Mouse (Mus musculus) lung, postnatal 0 days (tissue): ENCODE measurements around the gene Mpg. TPM values are rescaled to one million over a fixed set of nuclear protein-coding genes. Genes with fewer than 3 reads are reported as not detected.

Experiments used
- ATAC-seq: fragments of 200-750 bp; cut with Nextera tagmentation; 2 replicates; pipeline ENCODE4 v1.8.0; 2017; ENCODE audit warnings: moderate library complexity
- DNase-seq: peaks from one replicate; pipeline ENCODE4 v3.0.0-alpha.2; 2016; ENCODE audit warnings: low spot score
- H3K27ac ChIP-seq: fragments of 300-500 bp; sonication (generic); 2 replicates; pipeline ENCODE4 v1.5.1; 2014; ENCODE audit warnings: antibody characterized with exemption, mild to moderate bottlenecking, low read length, mixed read lengths
- H3K27me3 ChIP-seq: fragments of 300-500 bp; sonication (generic); replicated peaks from 2 replicates; pipeline ENCODE4 v1.6.1; 2014; ENCODE audit warnings: low read length, mixed read lengths; ENCODE audit not compliant: insufficient read depth
- H3K36me3 ChIP-seq: fragments of 300-500 bp; sonication (generic); 2 replicates; pipeline ENCODE4 v1.6.1; 2014; ENCODE audit warnings: low read length, mixed read lengths; ENCODE audit not compliant: insufficient read depth
- H3K4me1 ChIP-seq: fragments of 300-500 bp; sonication (generic); 2 replicates; pipeline ENCODE4 v1.6.1; 2014; ENCODE audit warnings: antibody characterized with exemption, low read depth, low read length, mixed read lengths; ENCODE audit not compliant: insufficient read depth
- H3K4me2 ChIP-seq: fragments of 300-500 bp; sonication (generic); replicated peaks from 2 replicates; pipeline ENCODE4 v1.6.1; 2014; ENCODE audit warnings: low read depth, mild to moderate bottlenecking, low read length, moderate library complexity, mixed read lengths
- H3K4me3 ChIP-seq: fragments of 300-500 bp; sonication (generic); 2 replicates; pipeline ENCODE4 v1.5.1; 2014; ENCODE audit warnings: low read depth, low read length
- H3K9ac ChIP-seq: fragments of 300-500 bp; sonication (generic); replicated peaks from 2 replicates; pipeline ENCODE4 v1.6.1; 2014; ENCODE audit warnings: low read depth, mild to moderate bottlenecking
- H3K9me3 ChIP-seq: fragments of 300-500 bp; sonication (generic); 2 replicates; pipeline ENCODE4 v1.6.1; 2016; ENCODE audit warnings: low read length, mixed read lengths
- CTCF ChIP-seq: IDR thresholded peaks from 2 replicates; pipeline ENCODE4 v1.5.1; 2016; ENCODE audit warnings: antibody characterized with exemption, mild to moderate bottlenecking
- EP300 ChIP-seq: IDR thresholded peaks from 2 replicates; pipeline ENCODE4 v1.6.1; 2016; ENCODE audit warnings: antibody characterized with exemption, mild to moderate bottlenecking, control low read depth
- WGBS: fragments of 180-500 bp; shearing (Covaris S2); extraction: QIAGEN DNeasy Blood & Tissue Kit; methylation state at CpG from one replicate; pipeline ENCODE4 v1.1.7; 2014; 5-methylcytosine and 5-hydroxymethylcytosine counted together
- polyA plus RNA-seq: library from polyadenylated mRNA; unstranded; fragments of >200 nt; fragmentation: Nextera tagmentation; extraction: Ambion mirVana; gene quantifications from 2 replicates; pipeline ENCODE4 v1.2.1, GENCODE M21; 2015

Gene Mpg
- polyA plus RNA-seq, 1 experiment from 2014 or later: 22.9 TPM

GRCm38 (mm10) chr11:32221225-32221950 is 4.9 kb upstream of the Mpg start:
- Histone ChIP-seq H3K4me2 (peak overlapping the region; percentile 73), H3K4me1 (peaks cover 45% of the 10 kb centered on the region), H3K36me3 (no peaks in the 10 kb centered on the region), H3K9ac (peak overlapping the region; percentile 97), H3K4me3 (peak overlapping the region; percentile 93), H3K9me3 (no peaks in the 10 kb centered on the region), H3K27ac (peak overlapping the region; percentile 96), H3K27me3 (no peaks in the 10 kb centered on the region)
- WGBS: 1% methylated on average over 39 of the region's 46 CpGs
- peak; percentile 26; the same call in 1 of the 2 replicates for TF ChIP-seq EP300
- TF ChIP-seq CTCF: no peak
- peak; percentile 51 for ATAC-seq
- DNase-seq: peak; percentile 84

- TF ChIP-seq CTCF (no peak), EP300 (no peak)
- H3K4me1 ChIP-seq: peaks cover 45% of the 10 kb centered on the region
- H3K27ac ChIP-seq: peak within 1 kb of the TSS; percentile 96
- DNase-seq (peak; percentile 86), ATAC-seq (peak; percentile 72)
- H3K4me3 ChIP-seq: peak within 1 kb of the TSS; percentile 93
- H3K36me3 ChIP-seq: no peaks in the 10 kb centered on the region
- peak within 1 kb of the TSS; percentile 73 for H3K4me2 ChIP-seq
- no peaks in the 10 kb centered on the region for H3K9me3 ChIP-seq
- H3K9ac ChIP-seq: peak within 1 kb of the TSS; percentile 97
- no peaks in the 10 kb centered on the region for H3K27me3 ChIP-seq
- WGBS: 5% methylated on average over 44 of the region's 72 CpGs
Observed at GRCm38 (mm10) chr11:32221951-32222409, 4.3 kb upstream of the Mpg start, which contains the start of gene Rhbdf1. TSS of gene Rhbdf1 (minus strand) at chr11:32222300.

- ATAC-seq: no peak
- WGBS: 8% methylated on average over 21 of the region's 21 CpGs
- H3K4me1 ChIP-seq: peaks cover 45% of the 10 kb centered on the region
- peak overlapping the region; percentile 73 for H3K4me2 ChIP-seq
- H3K9ac ChIP-seq: no peak overlapping the region
- H3K27ac ChIP-seq: peak overlapping the region; percentile 96
- H3K9me3 ChIP-seq: no peaks in the 10 kb centered on the region
- H3K36me3 ChIP-seq: no peaks in the 10 kb centered on the region
- peak overlapping the region; percentile 93 for H3K4me3 ChIP-seq
- no peaks in the 10 kb centered on the region for H3K27me3 ChIP-seq
- TF ChIP-seq CTCF: no peak
- peak; percentile 16; the same call in 1 of the 2 replicates for TF ChIP-seq EP300
- peak; percentile 56 for DNase-seq
Observed at GRCm38 (mm10) chr11:32222570-32223194, 3.6 kb upstream of the Mpg start.

- Histone ChIP-seq H3K27me3 (no peaks in the 10 kb centered on the region), H3K4me1 (peaks cover 42% of the 10 kb centered on the region), H3K4me2 (no peak overlapping the region), H3K27ac (peak overlapping the region; percentile 96), H3K9ac (no peak overlapping the region), H3K36me3 (no peaks in the 10 kb centered on the region), H3K4me3 (no peak overlapping the region), H3K9me3 (no peaks in the 10 kb centered on the region)
- no peak for ATAC-seq
- TF ChIP-seq CTCF: peak; percentile 24; the same call in 1 of the 2 replicates
- TF ChIP-seq EP300: no peak
- WGBS: 66% methylated on average over 4 of the region's 4 CpGs
- no peak for DNase-seq
Observed at GRCm38 (mm10) chr11:32223297-32223967, 2.9 kb upstream of the Mpg start.

GRCm38 (mm10) chr11:32224468-32225139 is 1.7 kb upstream of the Mpg start:
- ATAC-seq (peak; percentile 66), DNase-seq (peak; percentile 94)
- peak overlapping the region; percentile 96 for H3K27ac ChIP-seq
- H3K36me3 ChIP-seq: no peaks in the 10 kb centered on the region
- peaks cover 42% of the 10 kb centered on the region for H3K4me1 ChIP-seq
- H3K9ac ChIP-seq: no peak overlapping the region
- WGBS: 5% methylated on average over 4 of the region's 4 CpGs
- no peaks in the 10 kb centered on the region for H3K9me3 ChIP-seq
- no peaks in the 10 kb centered on the region for H3K27me3 ChIP-seq
- H3K4me2 ChIP-seq: no peak overlapping the region
- no peak for TF ChIP-seq CTCF
- peak; percentile 64 for TF ChIP-seq EP300
- H3K4me3 ChIP-seq: no peak overlapping the region
